Mouse (Mus musculus) embryonic fibroblast, embryonic 13.5 days (primary cell): ENCODE measurements around the gene Pkn2.

ENCODE experiments used
- CTCF ChIP-seq: IDR thresholded peaks from 2 replicates; pipeline ENCODE4 v1.5.1; 2011; ENCODE audit warnings: mild to moderate bottlenecking, control low read depth, low read length, moderate library complexity, borderline replicate concordance; ENCODE audit not compliant: insufficient read depth
- POLR2A ChIP-seq: IDR thresholded peaks from 2 replicates; pipeline ENCODE4 v1.6.1; 2011; ENCODE audit warnings: low read depth, mild to moderate bottlenecking, control low read depth, low read length, moderate library complexity

DNA sequence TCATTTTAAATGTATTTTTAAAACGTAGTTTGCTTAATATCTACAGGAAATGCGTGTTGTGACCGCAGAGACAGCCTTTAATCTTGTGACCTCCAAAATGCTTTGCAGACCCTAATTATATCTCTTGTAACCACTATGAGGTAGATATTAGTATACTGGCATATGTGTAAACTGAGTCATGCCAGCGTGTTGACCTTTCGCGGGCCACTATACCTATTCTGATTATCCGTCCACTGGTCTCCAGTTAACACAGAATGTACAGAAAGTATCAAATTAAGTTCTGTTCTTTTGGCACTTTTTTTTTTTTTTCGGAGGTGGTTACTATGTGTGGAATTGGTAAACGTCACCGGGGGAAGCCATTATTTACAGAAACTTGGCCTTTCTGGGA, 116.0 kb downstream of the Pkn2 start:
- TF ChIP-seq POLR2A (no peak), CTCF (no peak)
